Mouse (Mus musculus): ENCODE measurements around the gene Rangap1.
"Not testable (repeated sequence)": the region's sequence is repeated elsewhere in the genome, so short reads cannot be mapped to it uniquely, and the experiment has no call there.

Gene Rangap1

GRCm38 (mm10) chr15:81742368-81742767, 3.0 kb downstream of the Rangap1 start:
- DNase-seq (ENCODE audit: low read depth in 1 of 2, low spot score in 2 of 2) = not testable (repeated sequence)

- DNase-seq (ENCODE audit: low read depth in 1 of 2, low spot score in 2 of 2) = no peak
These were observed 5.4 kb downstream of the Rangap1 start for GRCm38 (mm10) chr15:81739924-81740323.

GRCm38 (mm10) chr15:81739296-81739695, 6.0 kb downstream of the Rangap1 start:
- no peak for DNase-seq (ENCODE audit: low read depth in 1 of 2, low spot score in 2 of 2)

GRCm38 (mm10) chr15:81735075-81735474, 10.3 kb downstream of the Rangap1 start:
- DNase-seq (ENCODE audit: low read depth in 1 of 2, low spot score in 2 of 2) = no peak

- peak; percentile 96 to 98 for DNase-seq (ENCODE audit: low read depth in 1 of 2, low spot score in 2 of 2)
These were observed 15.3 kb downstream of the Rangap1 start for GRCm38 (mm10) chr15:81729792-81730635.

- no peak for DNase-seq (ENCODE audit: low read depth in 1 of 2, low spot score in 2 of 2)
These were observed 16.0 kb downstream of the Rangap1 start for GRCm38 (mm10) chr15:81729241-81729791.

GRCm38 (mm10) chr15:81725965-81726364, 19.4 kb downstream of the Rangap1 start:
- DNase-seq (ENCODE audit: low read depth in 1 of 2, low spot score in 2 of 2) = no peak

- DNase-seq (ENCODE audit: low read depth in 1 of 2, low spot score in 2 of 2) = no peak
These were observed 21.7 kb downstream of the Rangap1 start for GRCm38 (mm10) chr15:81723653-81724052.

- no peak for DNase-seq (ENCODE audit: low read depth in 1 of 2, low spot score in 2 of 2)
These were observed 23.0 kb downstream of the Rangap1 start for GRCm38 (mm10) chr15:81722361-81722760.

- DNase-seq (ENCODE audit: low read depth in 1 of 2, low spot score in 2 of 2) = no peak
These were observed 26.2 kb downstream of the Rangap1 start for GRCm38 (mm10) chr15:81719139-81719531.

GRCm38 (mm10) chr15:81718336-81719138, 26.8 kb downstream of the Rangap1 start:
- DNase-seq (ENCODE audit: low read depth in 1 of 2, low spot score in 2 of 2) = no peak

GRCm38 (mm10) chr15:81713742-81714141, 31.6 kb downstream of the Rangap1 start:
- no peak for DNase-seq (ENCODE audit: low read depth in 1 of 2, low spot score in 2 of 2)

GRCm38 (mm10) chr15:81710801-81711200, 34.5 kb downstream of the Rangap1 start:
- no peak for DNase-seq (ENCODE audit: low read depth in 1 of 2, low spot score in 2 of 2)

GRCm38 (mm10) chr15:81709686-81710085, 35.6 kb downstream of the Rangap1 start:
- no peak for DNase-seq (ENCODE audit: low read depth in 1 of 2, low spot score in 2 of 2)

GRCm38 (mm10) chr15:81708991-81709390, 36.3 kb downstream of the Rangap1 start:
- no peak for DNase-seq (ENCODE audit: low read depth in 1 of 2, low spot score in 2 of 2)

GRCm38 (mm10) chr15:81703094-81703489, 42.2 kb downstream of the Rangap1 start:
- DNase-seq (ENCODE audit: low read depth in 1 of 2, low spot score in 2 of 2) = no peak

GRCm38 (mm10) chr15:81702306-81703093, 42.8 kb downstream of the Rangap1 start:
- no peak for DNase-seq (ENCODE audit: low read depth in 1 of 2, low spot score in 2 of 2)

- DNase-seq (ENCODE audit: low read depth in 1 of 2, low spot score in 2 of 2) = not testable (repeated sequence)
These were observed 44.0 kb downstream of the Rangap1 start for GRCm38 (mm10) chr15:81701350-81701749.

GRCm38 (mm10) chr15:81700601-81701000, 44.7 kb downstream of the Rangap1 start:
- DNase-seq (ENCODE audit: low read depth in 1 of 2, low spot score in 2 of 2) = no peak

GRCm38 (mm10) chr15:81700161-81700560, 45.2 kb downstream of the Rangap1 start:
- DNase-seq (ENCODE audit: low read depth in 1 of 2, low spot score in 2 of 2) = no peak

GRCm38 (mm10) chr15:81698532-81698931, 46.8 kb downstream of the Rangap1 start:
- DNase-seq (ENCODE audit: low read depth in 1 of 2, low spot score in 2 of 2) = no peak
